Mouse (Mus musculus) lung, postnatal 25 days (tissue): Measurements from ENCODE around the gene Lag3.
"Not testable (repeated sequence)": the region's sequence is repeated elsewhere in the genome, so short reads cannot be mapped to it uniquely, and the experiment has no call there.

Source experiments
- DNase-seq: peaks from one replicate; pipeline ENCODE4 v3.0.0; 2022; ENCODE audit warnings: low spot score

Lag3 gene

GRCm38 (mm10) chr6:124900056-124900800, 11.3 kb downstream of the Lag3 start:
- no peak for DNase-seq

- DNase-seq, result no peak
These were observed 13.1 kb downstream of the Lag3 start for GRCm38 (mm10) chr6:124898359-124898758.

- DNase-seq, result not testable (repeated sequence)
These were observed 17.4 kb downstream of the Lag3 start for GRCm38 (mm10) chr6:124894113-124894512.

- DNase-seq, result no peak
These were observed 20.5 kb downstream of the Lag3 start for GRCm38 (mm10) chr6:124890997-124891396.

GRCm38 (mm10) chr6:124888555-124889125, 22.9 kb downstream of the Lag3 start:
- no peak for DNase-seq

GRCm38 (mm10) chr6:124887986-124888385, 23.5 kb downstream of the Lag3 start, which contains the start of gene Cd4:
TSS of gene Cd4 (minus strand) at chr6:124888221.
- no peak for DNase-seq

GRCm38 (mm10) chr6:124885956-124886381, 25.5 kb downstream of the Lag3 start:
- no peak for DNase-seq

GRCm38 (mm10) chr6:124884714-124885500, 26.6 kb downstream of the Lag3 start:
- DNase-seq, result no peak

GRCm38 (mm10) chr6:124883351-124883750, 28.2 kb downstream of the Lag3 start:
- DNase-seq, result no peak

- no peak for DNase-seq
These were observed 29.7 kb downstream of the Lag3 start for GRCm38 (mm10) chr6:124881821-124882220.

GRCm38 (mm10) chr6:124879390-124879789, 32.1 kb downstream of the Lag3 start:
- DNase-seq, result no peak

- no peak for DNase-seq
These were observed 37.2 kb downstream of the Lag3 start for GRCm38 (mm10) chr6:124874348-124874747.

GRCm38 (mm10) chr6:124866560-124866959, 44.9 kb downstream of the Lag3 start:
- no peak for DNase-seq

GRCm38 (mm10) chr6:124865766-124866362, 45.6 kb downstream of the Lag3 start:
- no peak for DNase-seq

- peak; percentile 18 for DNase-seq
These were observed 47.7 kb downstream of the Lag3 start, which contains the start of gene Gpr162 for GRCm38 (mm10) chr6:124863658-124864298. TSS of gene Gpr162 (minus strand) at chr6:124863983.

GRCm38 (mm10) chr6:124863125-124863657, 48.3 kb downstream of the Lag3 start:
- no peak for DNase-seq

- DNase-seq, result no peak
These were observed 48.9 kb downstream of the Lag3 start for GRCm38 (mm10) chr6:124862406-124863124.

- DNase-seq, result no peak
These were observed 49.7 kb downstream of the Lag3 start for GRCm38 (mm10) chr6:124861802-124862201.

- no peak for DNase-seq
These were observed 50.2 kb downstream of the Lag3 start for GRCm38 (mm10) chr6:124861266-124861665.

- no peak for DNase-seq
These were observed 51.0 kb downstream of the Lag3 start for GRCm38 (mm10) chr6:124860511-124860910.

- peak; percentile 84 for DNase-seq
These were observed 51.8 kb downstream of the Lag3 start for GRCm38 (mm10) chr6:124859725-124860124.
